Mouse (Mus musculus): ENCODE results near the gene Ncoa7. TPM values are rescaled to one million over a fixed set of nuclear protein-coding genes. Genes with fewer than 3 reads are reported as not detected.
A peak's percentile ranks its signal among the peaks of the same experiment; 100 is the strongest.

The Ncoa7 gene
- total and polyA plus RNA-seq, 3 experiments = 16.3 to 50.1 (median 16.6) TPM

- Histone ChIP-seq H3K4me3 (ENCODE audit: low read depth, low read length) (no peak overlapping the region), H3K27me3 (ENCODE audit: insufficient read depth, low read length) (no peaks in the 10 kb centered on the region), H3K36me3 (replicated peaks) (peaks cover 45% of the 10 kb centered on the region), H3K4me1 (ENCODE audit: insufficient read depth, low read depth, low read length) (no peaks in the 10 kb centered on the region; the same call in 1 of the 2 replicates), H3K9me3 (replicated peaks) (no peaks in the 10 kb centered on the region)
- DNase-seq (ENCODE audit: low spot score) (no peak), ATAC-seq (ENCODE audit: extremely low read depth, insufficient number of reproducible peaks, low FRiP score, poor library complexity, severe bottlenecking) (no peak)
- TF ChIP-seq GATA2 (IDR thresholded peaks at IDR 0.05; ENCODE audit: borderline replicate concordance, low read depth, low read length) (no peak), GATA1 (IDR thresholded peaks at IDR 0.05; ENCODE audit: borderline replicate concordance, low read length) (no peak), TAL1 (conservative IDR thresholded peaks at IDR 0.05; ENCODE audit: low read depth, low read length) (no peak), POLR2AphosphoS5 (IDR thresholded peaks at IDR 0.05; ENCODE audit: insufficient replicate concordance, low read depth, low read length) (no peak), CTCF (IDR thresholded peaks at IDR 0.05; ENCODE audit: low read depth, low read length) (no peak)
Observed at GRCm38 (mm10) chr10:30679756-30680155, 123.4 kb downstream of the Ncoa7 start.

- no peaks in the 10 kb centered on the region; the same call in 1 of the 2 replicates for H3K4me1 ChIP-seq (ENCODE audit: insufficient read depth, low read depth, low read length)
- no peaks in the 10 kb centered on the region for H3K9me3 ChIP-seq (replicated peaks)
- peaks cover 47% of the 10 kb centered on the region for H3K36me3 ChIP-seq (replicated peaks)
- H3K4me3 ChIP-seq (ENCODE audit: low read depth, low read length) = no peak overlapping the region
- ATAC-seq (ENCODE audit: extremely low read depth, insufficient number of reproducible peaks, low FRiP score, poor library complexity, severe bottlenecking) (no peak), DNase-seq (ENCODE audit: low spot score) (no peak)
- TF ChIP-seq GATA1 (IDR thresholded peaks at IDR 0.05; ENCODE audit: borderline replicate concordance, low read length) = no peak
- no peaks in the 10 kb centered on the region for H3K27me3 ChIP-seq (ENCODE audit: insufficient read depth, low read length)
Observed at GRCm38 (mm10) chr10:30678051-30678450, 125.1 kb downstream of the Ncoa7 start.

- H3K4me1 ChIP-seq (ENCODE audit: insufficient read depth, low read depth, low read length) = no peaks in the 10 kb centered on the region; the same call in 1 of the 2 replicates
- no peak for TF ChIP-seq POLR2AphosphoS5 (IDR thresholded peaks at IDR 0.05; ENCODE audit: insufficient replicate concordance, low read depth, low read length)
- TF ChIP-seq GATA2 (IDR thresholded peaks at IDR 0.05; ENCODE audit: borderline replicate concordance, low read depth, low read length) = no peak
- TF ChIP-seq CTCF (IDR thresholded peaks at IDR 0.05; ENCODE audit: low read depth, low read length) = no peak
- no peak for TF ChIP-seq TAL1 (conservative IDR thresholded peaks at IDR 0.05; ENCODE audit: low read depth, low read length)
- no peak for TF ChIP-seq GATA1 (IDR thresholded peaks at IDR 0.05; ENCODE audit: borderline replicate concordance, low read length)
- H3K9me3 ChIP-seq (replicated peaks) = no peaks in the 10 kb centered on the region
- no peak for DNase-seq (ENCODE audit: low spot score)
- H3K4me3 ChIP-seq (ENCODE audit: low read depth, low read length) = no peak overlapping the region
- peaks cover 50% of the 10 kb centered on the region for H3K36me3 ChIP-seq (replicated peaks)
- H3K27me3 ChIP-seq (ENCODE audit: insufficient read depth, low read length) = no peaks in the 10 kb centered on the region
- ATAC-seq (ENCODE audit: extremely low read depth, insufficient number of reproducible peaks, low FRiP score, poor library complexity, severe bottlenecking) = no peak
Observed at GRCm38 (mm10) chr10:30674825-30675224, 128.3 kb downstream of the Ncoa7 start.

- Histone ChIP-seq H3K4me1 (ENCODE audit: insufficient read depth, low read depth, low read length) (peaks cover 26% of the 10 kb centered on the region), H3K27me3 (ENCODE audit: insufficient read depth, low read length) (no peaks in the 10 kb centered on the region), H3K4me3 (ENCODE audit: low read depth, low read length) (no peak overlapping the region), H3K36me3 (replicated peaks) (peaks cover 19% of the 10 kb centered on the region), H3K9me3 (replicated peaks) (no peaks in the 10 kb centered on the region)
- DNase-seq (ENCODE audit: low spot score) (no peak), ATAC-seq (ENCODE audit: extremely low read depth, insufficient number of reproducible peaks, low FRiP score, poor library complexity, severe bottlenecking) (0 out of 2 replicates have a peak, but pooled peaks have one; percentile 22)
- no peak for TF ChIP-seq GATA2 (IDR thresholded peaks at IDR 0.05; ENCODE audit: borderline replicate concordance, low read depth, low read length)
- no peak for TF ChIP-seq GATA1 (IDR thresholded peaks at IDR 0.05; ENCODE audit: borderline replicate concordance, low read length)
- TF ChIP-seq POLR2AphosphoS5 (IDR thresholded peaks at IDR 0.05; ENCODE audit: insufficient replicate concordance, low read depth, low read length) = no peak
- no peak for TF ChIP-seq TAL1 (conservative IDR thresholded peaks at IDR 0.05; ENCODE audit: low read depth, low read length)
- no peak for TF ChIP-seq CTCF (IDR thresholded peaks at IDR 0.05; ENCODE audit: low read depth, low read length)
Observed at GRCm38 (mm10) chr10:30666580-30666979, 136.5 kb downstream of the Ncoa7 start.

- H3K4me1 ChIP-seq (ENCODE audit: insufficient read depth, low read depth, low read length) = peaks cover 47% of the 10 kb centered on the region
- H3K36me3 ChIP-seq (replicated peaks) = peaks cover 34% of the 10 kb centered on the region
- H3K9me3 ChIP-seq (replicated peaks) = no peaks in the 10 kb centered on the region
- no peaks in the 10 kb centered on the region for H3K27me3 ChIP-seq (ENCODE audit: insufficient read depth, low read length)
- peak; percentile 86 for ATAC-seq (ENCODE audit: extremely low read depth, insufficient number of reproducible peaks, low FRiP score, poor library complexity, severe bottlenecking)
- TF ChIP-seq GATA1 (IDR thresholded peaks at IDR 0.05; ENCODE audit: borderline replicate concordance, low read length) (no peak), GATA2 (IDR thresholded peaks at IDR 0.05; ENCODE audit: borderline replicate concordance, low read depth, low read length) (no peak), TAL1 (conservative IDR thresholded peaks at IDR 0.05; ENCODE audit: low read depth, low read length) (peak; percentile 49; the same call in 1 of the 2 replicates), CTCF (IDR thresholded peaks at IDR 0.05; ENCODE audit: low read depth, low read length) (peak; percentile 34; the same call in 1 of the 2 replicates)
- DNase-seq (ENCODE audit: low spot score) = peak; percentile 60
- peak overlapping the region; percentile 54; the same call in 1 of the 2 replicates for H3K4me3 ChIP-seq (ENCODE audit: low read depth, low read length)
Observed at GRCm38 (mm10) chr10:30660564-30661328, 142.4 kb downstream of the Ncoa7 start.

- no peak for TF ChIP-seq GATA1 (IDR thresholded peaks at IDR 0.05; ENCODE audit: borderline replicate concordance, low read length)
- no peak for TF ChIP-seq CTCF (IDR thresholded peaks at IDR 0.05; ENCODE audit: low read depth, low read length)
- no peak for TF ChIP-seq POLR2AphosphoS5 (IDR thresholded peaks at IDR 0.05; ENCODE audit: insufficient replicate concordance, low read depth, low read length)
- no peak for TF ChIP-seq GATA2 (IDR thresholded peaks at IDR 0.05; ENCODE audit: borderline replicate concordance, low read depth, low read length)
- no peak for TF ChIP-seq TAL1 (conservative IDR thresholded peaks at IDR 0.05; ENCODE audit: low read depth, low read length)
- Histone ChIP-seq H3K9me3 (replicated peaks) (no peaks in the 10 kb centered on the region), H3K27me3 (ENCODE audit: insufficient read depth, low read length) (no peaks in the 10 kb centered on the region), H3K36me3 (replicated peaks) (peaks cover 63% of the 10 kb centered on the region), H3K4me3 (ENCODE audit: low read depth, low read length) (no peak overlapping the region), H3K4me1 (ENCODE audit: insufficient read depth, low read depth, low read length) (peaks cover 20% of the 10 kb centered on the region)
- no peak for ATAC-seq (ENCODE audit: extremely low read depth, insufficient number of reproducible peaks, low FRiP score, poor library complexity, severe bottlenecking)
- no peak for DNase-seq (ENCODE audit: low spot score)
Observed at GRCm38 (mm10) chr10:30655655-30656054, 147.5 kb downstream of the Ncoa7 start.

All from G1E (cell line).